Mouse (Mus musculus): ENCODE results near the gene Lrrc75a. TPM values are rescaled to one million over a fixed set of nuclear protein-coding genes. Genes with fewer than 3 reads are reported as not detected.
A peak's percentile ranks its signal among the peaks of the same experiment; 100 is the strongest.

The Lrrc75a gene
- total and polyA plus RNA-seq, 3 experiments, result 7.0 to 8.9 TPM; not detected in 1

DNA sequence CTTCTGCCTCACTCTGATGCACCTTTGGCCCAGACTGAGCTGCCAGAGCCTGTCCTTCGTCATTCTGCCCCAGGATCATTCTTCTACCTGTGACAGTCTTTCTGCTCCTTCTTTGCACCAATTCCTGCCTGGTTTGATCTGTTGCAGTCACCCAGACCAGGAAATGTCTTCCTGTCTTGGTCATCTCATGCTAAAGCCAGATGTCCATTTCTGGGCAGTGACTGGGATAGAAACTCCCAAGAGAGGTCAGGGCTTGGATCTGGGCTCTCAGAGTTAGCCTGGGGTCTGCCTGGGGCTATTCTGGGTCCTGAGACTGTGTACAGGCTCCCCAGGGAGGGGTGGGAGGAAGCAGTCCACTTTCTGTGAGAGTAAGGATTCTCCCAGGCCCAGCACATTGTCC, 82.1 kb downstream of the Lrrc75a start:
- H3K27me3 ChIP-seq (ENCODE audit: control insufficient read depth in 1 of 2, insufficient read depth in 2 of 2, low read length in 2 of 2), result no peaks in the 10 kb centered on the region
- TF ChIP-seq MYC (IDR thresholded peaks at IDR 0.05; ENCODE audit: low read depth, low read length) (no peak), SIN3A (IDR thresholded peaks at IDR 0.05; ENCODE audit: low read length) (no peak), CHD2 (IDR thresholded peaks at IDR 0.05; ENCODE audit: low read length) (no peak), RAD21 (IDR thresholded peaks at IDR 0.05; ENCODE audit: low read depth, low read length) (no peak), MEF2A (IDR thresholded peaks at IDR 0.05; ENCODE audit: extremely low read depth, insufficient replicate concordance, low read depth, low read length, poor library complexity, severe bottlenecking) (no peak), MYB (IDR thresholded peaks at IDR 0.05; ENCODE audit: low read depth, low read length) (no peak), ELF1 (IDR thresholded peaks at IDR 0.05; ENCODE audit: low read depth, low read length) (no peak)
- H3K36me3 ChIP-seq (ENCODE audit: control insufficient read depth in 1 of 2, insufficient read depth in 2 of 2, low read length in 2 of 2), result peaks cover 0 to 11% of the 10 kb centered on the region in 2 experiments; a peak in 2 of 4 replicates
- no peaks in the 10 kb centered on the region for H3K79me2 ChIP-seq (ENCODE audit: control insufficient read depth, insufficient read depth, low read length, poor library complexity)
- H3K9ac ChIP-seq (ENCODE audit: control insufficient read depth, low read depth, low read length, poor library complexity, severe bottlenecking), result no peak overlapping the region
- peaks cover 7 to 16% of the 10 kb centered on the region in 2 experiments for H3K4me1 ChIP-seq (ENCODE audit: control insufficient read depth in 1 of 2, insufficient read depth in 2 of 2, low read length in 2 of 2)
- no peak for DNase-seq (ENCODE audit: low read depth, low spot score)
- H3K9me3 ChIP-seq (replicated peaks; ENCODE audit: insufficient read depth, low read length), result no peaks in the 10 kb centered on the region
- H3K27ac ChIP-seq (ENCODE audit: control insufficient read depth, low read depth, low read length), result no peak overlapping the region
- H3K4me3 ChIP-seq (ENCODE audit: control insufficient read depth in 1 of 2, insufficient read depth in 1 of 2, low read depth in 2 of 2, low read length in 2 of 2), result no peak overlapping the region

GRCm38 (mm10) chr11:62565747-62566146, 82.6 kb downstream of the Lrrc75a start:
- TF ChIP-seq CTCF (IDR thresholded peaks at IDR 0.05 in 2 of 3, conservative IDR thresholded peaks at IDR 0.05 in 1 of 3; ENCODE audit: control insufficient read depth in 1 of 3, insufficient read depth in 1 of 3, low read depth in 2 of 3, low read length in 3 of 3, poor library complexity in 1 of 3, severe bottlenecking in 1 of 3) (no peak), HCFC1 (IDR thresholded peaks at IDR 0.05; ENCODE audit: low read depth, low read length) (no peak), BHLHE40 (IDR thresholded peaks at IDR 0.05; ENCODE audit: borderline replicate concordance, low read depth, low read length) (no peak), MXI1 (IDR thresholded peaks at IDR 0.05; ENCODE audit: low read depth, low read length) (no peak), ETS1 (IDR thresholded peaks at IDR 0.05; ENCODE audit: low read depth, low read length) (no peak)
- no peak overlapping the region for H3K9ac ChIP-seq (ENCODE audit: control insufficient read depth, low read depth, low read length, poor library complexity, severe bottlenecking)
- H3K4me1 ChIP-seq (ENCODE audit: control insufficient read depth in 1 of 2, insufficient read depth in 2 of 2, low read length in 2 of 2), result peaks cover 7 to 16% of the 10 kb centered on the region in 2 experiments
- no peaks in the 10 kb centered on the region for H3K9me3 ChIP-seq (replicated peaks; ENCODE audit: insufficient read depth, low read length)
- no peak overlapping the region for H3K27ac ChIP-seq (ENCODE audit: control insufficient read depth, low read depth, low read length)
- no peaks in the 10 kb centered on the region for H3K27me3 ChIP-seq (ENCODE audit: control insufficient read depth in 1 of 2, insufficient read depth in 2 of 2, low read length in 2 of 2)
- peaks cover 0 to 11% of the 10 kb centered on the region in 2 experiments; a peak in 2 of 4 replicates for H3K36me3 ChIP-seq (ENCODE audit: control insufficient read depth in 1 of 2, insufficient read depth in 2 of 2, low read length in 2 of 2)
- no peaks in the 10 kb centered on the region for H3K79me2 ChIP-seq (ENCODE audit: control insufficient read depth, insufficient read depth, low read length, poor library complexity)
- DNase-seq (ENCODE audit: low read depth, low spot score), result no peak
- H3K4me3 ChIP-seq (ENCODE audit: control insufficient read depth in 1 of 2, insufficient read depth in 1 of 2, low read depth in 2 of 2, low read length in 2 of 2), result no peak overlapping the region

DNA sequence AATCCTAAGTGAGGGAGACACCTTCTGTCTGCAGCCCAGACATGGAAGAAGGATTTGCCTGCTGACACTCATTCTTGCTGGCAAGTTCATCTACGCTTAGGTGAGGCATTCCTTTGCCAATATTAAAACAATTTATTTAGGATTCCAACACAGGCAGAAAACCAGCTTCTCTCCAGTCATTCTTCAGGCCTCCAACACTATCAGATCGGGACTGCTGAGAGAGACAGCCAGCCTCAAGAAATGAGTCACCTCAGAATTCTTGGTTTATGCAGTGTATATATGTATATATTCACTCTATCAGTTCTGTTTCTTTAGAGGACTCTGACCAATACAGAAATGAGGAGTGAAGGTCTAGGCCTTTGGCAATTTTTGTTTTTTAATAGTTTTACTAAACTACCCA, 84.7 kb downstream of the Lrrc75a start:
- no peak overlapping the region for H3K27ac ChIP-seq (ENCODE audit: control insufficient read depth, low read depth, low read length)
- no peaks in the 10 kb centered on the region for H3K79me2 ChIP-seq (ENCODE audit: control insufficient read depth, insufficient read depth, low read length, poor library complexity)
- H3K4me3 ChIP-seq (ENCODE audit: control insufficient read depth in 1 of 2, insufficient read depth in 1 of 2, low read depth in 2 of 2, low read length in 2 of 2), result no peak overlapping the region
- peaks cover 0 to 18% of the 10 kb centered on the region in 2 experiments; a peak in 2 of 4 replicates for H3K36me3 ChIP-seq (ENCODE audit: control insufficient read depth in 1 of 2, insufficient read depth in 2 of 2, low read length in 2 of 2)
- peak; percentile 60 for DNase-seq (ENCODE audit: low read depth, low spot score)
- no peak overlapping the region for H3K9ac ChIP-seq (ENCODE audit: control insufficient read depth, low read depth, low read length, poor library complexity, severe bottlenecking)
- peaks cover 14 to 23% of the 10 kb centered on the region in 2 experiments for H3K4me1 ChIP-seq (ENCODE audit: control insufficient read depth in 1 of 2, insufficient read depth in 2 of 2, low read length in 2 of 2)
- no peaks in the 10 kb centered on the region for H3K9me3 ChIP-seq (replicated peaks; ENCODE audit: insufficient read depth, low read length)
- TF ChIP-seq EP300 (IDR thresholded peaks at IDR 0.05; ENCODE audit: low read depth in 1 of 2, low read length in 2 of 2) (peak in 1 of 2 experiments; percentile 33; a peak in 1 of 4 replicates), USF1 (IDR thresholded peaks at IDR 0.05; ENCODE audit: low read depth, low read length) (no peak), TAL1 (IDR thresholded peaks at IDR 0.05; ENCODE audit: low read length) (no peak), GATA1 (IDR thresholded peaks at IDR 0.05; ENCODE audit: low read depth, low read length) (peak; percentile 56), ZKSCAN1 (IDR thresholded peaks at IDR 0.05; ENCODE audit: low read depth, low read length) (no peak), SMC3 (IDR thresholded peaks at IDR 0.05; ENCODE audit: low read depth, low read length) (no peak)
- H3K27me3 ChIP-seq (ENCODE audit: control insufficient read depth in 1 of 2, insufficient read depth in 2 of 2, low read length in 2 of 2), result no peaks in the 10 kb centered on the region
